Mouse (Mus musculus) 3134 (cell line): ENCODE data around the gene Phldb2.

Experiments
- DNase-seq: peaks from one replicate; pipeline ENCODE4 v3.0.0-alpha.2; 2011; ENCODE audit warnings: low spot score; ENCODE audit not compliant: insufficient read length; ENCODE audit errors: extremely low read depth

Gene Phldb2

GRCm38 (mm10) chr16:45952035-45952434 lies 1.4 kb downstream of the Phldb2 start:
- DNase-seq = no peak

- DNase-seq = peak; percentile 46
These were observed 7.1 kb downstream of the Phldb2 start for GRCm38 (mm10) chr16:45946335-45946734.

GRCm38 (mm10) chr16:45945649-45946048 lies 7.7 kb downstream of the Phldb2 start:
- DNase-seq = peak; percentile 54

GRCm38 (mm10) chr16:45945174-45945631 lies 8.2 kb downstream of the Phldb2 start:
- DNase-seq = peak; percentile 63

GRCm38 (mm10) chr16:45942169-45942891 lies 11.1 kb downstream of the Phldb2 start:
- no peak for DNase-seq

GRCm38 (mm10) chr16:45940701-45941100 lies 12.7 kb downstream of the Phldb2 start:
- DNase-seq = no peak

GRCm38 (mm10) chr16:45939436-45939835 lies 14.0 kb downstream of the Phldb2 start:
- no peak for DNase-seq

GRCm38 (mm10) chr16:45937381-45937780 lies 16.0 kb downstream of the Phldb2 start:
- peak; percentile 9 for DNase-seq

- DNase-seq = no peak
These were observed 16.9 kb downstream of the Phldb2 start for GRCm38 (mm10) chr16:45936521-45936920.

- peak; percentile 7 for DNase-seq
These were observed 17.4 kb downstream of the Phldb2 start for GRCm38 (mm10) chr16:45935956-45936483.

GRCm38 (mm10) chr16:45934721-45935407 lies 18.5 kb downstream of the Phldb2 start:
- no peak for DNase-seq

GRCm38 (mm10) chr16:45930308-45930707 lies 23.1 kb downstream of the Phldb2 start:
- DNase-seq = peak; percentile 13

- DNase-seq = no peak
These were observed 25.3 kb downstream of the Phldb2 start for GRCm38 (mm10) chr16:45928090-45928489.

GRCm38 (mm10) chr16:45927601-45928000 lies 25.8 kb downstream of the Phldb2 start:
- DNase-seq = no peak

GRCm38 (mm10) chr16:45926875-45927274 lies 26.5 kb downstream of the Phldb2 start:
- no peak for DNase-seq

- no peak for DNase-seq
These were observed 29.5 kb downstream of the Phldb2 start for GRCm38 (mm10) chr16:45923731-45924424.

GRCm38 (mm10) chr16:45922546-45923229 lies 30.7 kb downstream of the Phldb2 start:
- DNase-seq = no peak

- no peak for DNase-seq
These were observed 33.8 kb downstream of the Phldb2 start for GRCm38 (mm10) chr16:45919572-45919971.

GRCm38 (mm10) chr16:45903595-45903994 lies 49.8 kb downstream of the Phldb2 start:
- DNase-seq = no peak

- no peak for DNase-seq
These were observed 54.9 kb downstream of the Phldb2 start for GRCm38 (mm10) chr16:45898459-45898858.

- DNase-seq = no peak
These were observed 56.8 kb downstream of the Phldb2 start for GRCm38 (mm10) chr16:45896587-45896986.
